Mouse (Mus musculus): ENCODE measurements at regions not wholly inside any gene's neighbourhood (a gene's known extent, or its start where the extent isn't known, plus 50 kb on each side); places are given as distances from the start of the nearest gene placed in this dataset.

- no peak for TF ChIP-seq MAZ (IDR thresholded peaks at IDR 0.05; ENCODE audit: low read depth, low read length)
- TF ChIP-seq GABPA (IDR thresholded peaks at IDR 0.05; ENCODE audit: low read depth, low read length): no peak
- TF ChIP-seq CHD1 (IDR thresholded peaks at IDR 0.05; ENCODE audit: low read depth, low read length): no peak
- TF ChIP-seq CTCF (IDR thresholded peaks at IDR 0.05 in 2 of 3, conservative IDR thresholded peaks at IDR 0.05 in 1 of 3; ENCODE audit: control insufficient read depth in 1 of 3, insufficient read depth in 1 of 3, low read depth in 2 of 3, low read length in 3 of 3, poor library complexity in 1 of 3, severe bottlenecking in 1 of 3): no peak
- no peak for TF ChIP-seq MYB (IDR thresholded peaks at IDR 0.05; ENCODE audit: low read depth, low read length)
- no peak for TF ChIP-seq ELF1 (IDR thresholded peaks at IDR 0.05; ENCODE audit: low read depth, low read length)
- TF ChIP-seq POLR2A (IDR thresholded peaks at IDR 0.05; ENCODE audit: control insufficient read depth in 1 of 2, insufficient read depth in 1 of 2, low read depth in 1 of 2, low read length in 2 of 2, poor library complexity in 1 of 2): no peak
- TF ChIP-seq MXI1 (IDR thresholded peaks at IDR 0.05; ENCODE audit: low read depth, low read length): no peak
- no peak for TF ChIP-seq USF1 (IDR thresholded peaks at IDR 0.05; ENCODE audit: low read depth, low read length)
- TF ChIP-seq EP300 (IDR thresholded peaks at IDR 0.05; ENCODE audit: low read depth in 1 of 2, low read length in 2 of 2): no peak
- no peak for TF ChIP-seq USF2 (IDR thresholded peaks at IDR 0.05; ENCODE audit: borderline replicate concordance in 1 of 2, insufficient read depth in 1 of 2, low read depth in 1 of 2, low read length in 2 of 2)
- no peak for TF ChIP-seq SMC3 (IDR thresholded peaks at IDR 0.05; ENCODE audit: low read depth, low read length)
- no peak for TF ChIP-seq HCFC1 (IDR thresholded peaks at IDR 0.05; ENCODE audit: low read depth, low read length)
Observed at GRCm38 (mm10) chr15:17588617-17589016, 860.1 kb downstream of the Cdh9 start.

Measured in MEL (cell line).